Mouse (Mus musculus): ENCODE measurements at regions not wholly inside any gene's neighbourhood (a gene's known extent, or its start where the extent isn't known, plus 50 kb on each side); places are given as distances from the start of the nearest gene placed in this dataset.
A peak's percentile ranks its signal among the peaks of the same experiment; 100 is the strongest.

DNA sequence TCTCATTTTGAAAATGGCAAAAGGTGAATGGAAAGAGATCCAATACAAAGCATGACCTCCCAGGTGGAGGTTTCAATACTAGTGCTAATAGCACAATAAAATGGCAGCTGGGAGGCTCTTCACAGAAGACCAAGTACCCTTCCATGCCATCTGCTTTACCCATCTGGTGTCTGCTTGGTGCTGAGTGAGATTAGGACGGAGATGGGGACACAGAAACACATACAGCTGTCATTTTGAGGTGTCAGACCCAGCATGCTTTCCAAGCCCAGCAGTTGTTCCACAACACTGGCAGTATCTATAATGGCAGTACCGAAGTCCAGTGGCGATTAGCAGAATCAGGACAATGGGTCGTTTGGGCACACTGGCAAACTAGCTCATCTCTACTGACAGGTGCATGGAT, 118.9 kb upstream of the 1700064H15Rik start:
- H3K9me3 ChIP-seq (ENCODE audit: control insufficient read depth, low read length) = no peaks in the 10 kb centered on the region
- H3K4me3 ChIP-seq (replicated peaks; ENCODE audit: low read length) = no peak overlapping the region
- no peak overlapping the region for H3K9ac ChIP-seq
- DNase-seq (ENCODE audit: low spot score) (no peak), ATAC-seq (ENCODE audit: low FRiP score) (no peak)
- H3K27me3 ChIP-seq (ENCODE audit: control insufficient read depth, insufficient read depth, low read length) = no peaks in the 10 kb centered on the region
- no peak overlapping the region for H3K4me2 ChIP-seq (replicated peaks)
- WGBS = 79% methylated on average over 4 of the region's 4 CpGs
- no peak overlapping the region for H3K27ac ChIP-seq
- no peaks in the 10 kb centered on the region for H3K36me3 ChIP-seq (replicated peaks; ENCODE audit: control insufficient read depth, insufficient read depth)
- H3K4me1 ChIP-seq (replicated peaks; ENCODE audit: control insufficient read depth, insufficient read depth, low read length) = no peaks in the 10 kb centered on the region

DNA sequence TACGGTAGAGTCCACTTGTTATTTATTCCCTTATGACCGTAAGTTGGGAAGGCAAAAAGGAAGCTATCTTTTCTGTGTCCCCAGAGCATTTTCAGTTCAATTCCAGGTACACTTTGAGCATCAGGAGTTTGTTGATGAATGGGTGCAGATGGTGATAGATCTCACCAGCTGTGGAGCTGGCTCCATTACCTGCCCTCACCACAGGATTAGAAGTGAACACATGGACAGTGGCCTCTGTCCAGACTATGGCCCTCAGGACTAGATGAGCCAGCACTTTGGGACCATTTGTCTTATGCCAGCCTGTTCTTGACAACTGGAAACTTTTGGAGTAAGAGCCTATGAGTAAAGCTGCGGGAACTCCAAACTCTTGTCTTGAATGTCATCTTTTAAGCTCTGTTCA, 123.5 kb upstream of the 1700064H15Rik start:
- Histone ChIP-seq H3K4me1 (replicated peaks; ENCODE audit: control insufficient read depth, insufficient read depth, low read length) (no peaks in the 10 kb centered on the region), H3K36me3 (replicated peaks; ENCODE audit: control insufficient read depth, insufficient read depth) (no peaks in the 10 kb centered on the region), H3K4me2 (replicated peaks) (no peak overlapping the region), H3K27ac (no peak overlapping the region), H3K4me3 (replicated peaks; ENCODE audit: low read length) (no peak overlapping the region), H3K27me3 (ENCODE audit: control insufficient read depth, insufficient read depth, low read length) (no peaks in the 10 kb centered on the region), H3K9me3 (ENCODE audit: control insufficient read depth, low read length) (no peaks in the 10 kb centered on the region), H3K9ac (no peak overlapping the region)
- ATAC-seq (ENCODE audit: low FRiP score) (no peak), DNase-seq (ENCODE audit: low spot score) (no peak)
- WGBS = 93% methylated on average over 3 of the region's 3 CpGs

DNA sequence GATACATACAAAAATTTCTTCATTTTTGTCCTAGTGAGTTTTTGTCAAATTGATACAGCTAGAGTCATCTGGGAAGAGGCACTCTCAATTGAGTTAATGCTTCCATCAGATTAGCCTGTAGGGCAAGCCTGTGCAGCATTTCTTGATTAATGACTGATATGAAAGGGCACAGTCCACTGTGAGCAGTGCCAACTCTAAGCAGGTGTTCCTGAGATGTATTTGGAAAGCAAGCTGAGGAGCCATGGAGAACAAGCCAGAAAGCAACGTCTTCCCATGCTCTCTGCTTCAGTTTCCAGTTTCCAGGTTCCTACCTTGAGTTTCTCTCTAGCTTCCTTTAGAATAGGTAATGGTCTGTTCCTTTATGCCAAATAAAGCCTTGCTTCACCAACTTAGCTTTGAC, 125.5 kb upstream of the 1700064H15Rik start:
- no peaks in the 10 kb centered on the region for H3K27me3 ChIP-seq (ENCODE audit: control insufficient read depth, insufficient read depth, low read length)
- H3K4me3 ChIP-seq (replicated peaks; ENCODE audit: low read length) = no peak overlapping the region
- H3K4me2 ChIP-seq (replicated peaks) = no peak overlapping the region
- no peak overlapping the region for H3K9ac ChIP-seq
- no peak for ATAC-seq (ENCODE audit: low FRiP score)
- no peak for DNase-seq (ENCODE audit: low spot score)
- no peaks in the 10 kb centered on the region for H3K36me3 ChIP-seq (replicated peaks; ENCODE audit: control insufficient read depth, insufficient read depth)
- H3K27ac ChIP-seq = no peak overlapping the region
- no peaks in the 10 kb centered on the region for H3K4me1 ChIP-seq (replicated peaks; ENCODE audit: control insufficient read depth, insufficient read depth, low read length)
- WGBS = 63% methylated on average over 1 of the region's 1 CpGs
- H3K9me3 ChIP-seq (ENCODE audit: control insufficient read depth, low read length) = no peaks in the 10 kb centered on the region

DNA sequence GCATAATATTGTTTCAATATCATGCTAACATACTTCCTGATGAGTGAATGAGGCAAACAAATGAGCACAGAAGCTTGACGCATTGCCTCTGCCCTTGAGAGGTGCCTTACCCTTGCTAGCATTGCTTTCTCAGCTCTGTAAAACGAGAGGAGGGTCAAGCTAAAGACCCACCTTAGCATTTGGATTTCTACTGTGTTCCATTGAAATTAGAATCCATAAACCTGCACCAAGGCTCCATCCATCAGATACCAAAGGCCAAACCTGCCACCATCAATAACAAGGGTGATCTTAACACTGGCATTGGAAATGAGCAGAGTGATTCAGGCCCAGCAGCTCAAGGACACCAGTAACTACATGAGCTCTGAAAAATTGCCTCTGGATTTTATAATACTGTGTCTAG, 126.2 kb upstream of the 1700064H15Rik start:
- H3K9me3 ChIP-seq (ENCODE audit: control insufficient read depth, low read length) = 0 out of 2 replicates have a peak, but pooled peaks cover 3% of the 10 kb centered on the region
- H3K36me3 ChIP-seq (replicated peaks; ENCODE audit: control insufficient read depth, insufficient read depth) = no peaks in the 10 kb centered on the region
- 70% methylated on average over 2 of the region's 2 CpGs for WGBS
- H3K27me3 ChIP-seq (ENCODE audit: control insufficient read depth, insufficient read depth, low read length) = no peaks in the 10 kb centered on the region
- H3K4me1 ChIP-seq (replicated peaks; ENCODE audit: control insufficient read depth, insufficient read depth, low read length) = no peaks in the 10 kb centered on the region
- ATAC-seq (ENCODE audit: low FRiP score) = no peak
- no peak overlapping the region for H3K27ac ChIP-seq
- no peak overlapping the region for H3K4me3 ChIP-seq (replicated peaks; ENCODE audit: low read length)
- no peak overlapping the region for H3K9ac ChIP-seq
- no peak overlapping the region for H3K4me2 ChIP-seq (replicated peaks)
- DNase-seq (ENCODE audit: low spot score) = no peak

DNA sequence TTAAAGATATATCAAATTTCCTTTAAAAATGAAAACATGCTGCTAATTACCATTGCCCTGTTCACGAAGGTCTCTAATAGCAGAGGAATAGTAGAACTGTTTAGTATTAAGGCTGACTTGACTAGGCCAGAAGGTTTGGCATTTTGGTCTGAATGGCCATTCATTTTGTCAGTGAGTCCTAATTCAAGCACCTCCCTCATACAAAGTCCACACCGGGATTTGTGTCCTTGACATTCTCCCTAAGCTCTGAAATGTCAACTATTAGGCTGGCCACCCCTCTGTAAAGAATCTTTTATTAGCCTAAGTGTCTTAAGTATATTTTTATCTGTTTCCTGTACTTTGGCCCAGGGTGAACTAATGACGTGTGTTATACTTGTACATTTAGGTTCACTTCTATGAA, 126.7 kb upstream of the 1700064H15Rik start:
- no peak overlapping the region for H3K4me2 ChIP-seq (replicated peaks)
- H3K9ac ChIP-seq = no peak overlapping the region
- ATAC-seq (ENCODE audit: low FRiP score) (no peak), DNase-seq (ENCODE audit: low spot score) (no peak)
- H3K27me3 ChIP-seq (ENCODE audit: control insufficient read depth, insufficient read depth, low read length) = no peaks in the 10 kb centered on the region
- H3K9me3 ChIP-seq (ENCODE audit: control insufficient read depth, low read length) = 0 out of 2 replicates have a peak, but pooled peaks cover 3% of the 10 kb centered on the region
- no peak overlapping the region for H3K27ac ChIP-seq
- 84% methylated on average over 3 of the region's 3 CpGs for WGBS
- H3K36me3 ChIP-seq (replicated peaks; ENCODE audit: control insufficient read depth, insufficient read depth) = no peaks in the 10 kb centered on the region
- H3K4me3 ChIP-seq (replicated peaks; ENCODE audit: low read length) = no peak overlapping the region
- H3K4me1 ChIP-seq (replicated peaks; ENCODE audit: control insufficient read depth, insufficient read depth, low read length) = no peaks in the 10 kb centered on the region

DNA sequence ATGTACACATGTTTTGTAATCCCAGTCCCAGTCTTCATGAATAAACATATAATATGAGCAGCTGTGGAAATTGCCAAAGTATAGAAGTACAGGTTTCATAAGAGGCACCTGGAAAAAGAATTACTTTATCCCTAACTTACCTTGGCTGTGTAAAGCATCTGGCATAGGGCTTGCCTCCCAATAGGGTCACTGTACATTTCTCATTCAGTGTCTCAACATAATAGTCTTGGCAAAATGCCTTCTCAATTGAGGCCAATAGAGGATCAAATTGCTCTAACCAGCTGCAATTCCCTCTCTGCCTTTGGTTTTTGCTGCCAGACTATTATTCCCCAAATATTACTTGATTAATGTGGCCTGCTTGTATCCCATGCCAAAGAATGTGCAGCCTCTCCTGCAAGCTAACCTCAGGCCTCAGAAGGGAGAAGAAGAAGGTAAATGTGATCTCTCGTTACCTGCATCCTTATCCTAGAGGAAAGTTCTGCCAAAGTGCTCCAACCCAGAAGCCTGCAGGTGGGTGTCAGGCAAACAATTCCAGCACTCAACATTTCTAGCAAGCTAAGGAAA, 158.2 kb upstream of the Cp start:
- ATAC-seq (ENCODE audit: low FRiP score) (no peak), DNase-seq (ENCODE audit: low spot score) (peak; percentile 25)
- H3K4me3 ChIP-seq (replicated peaks; ENCODE audit: low read length) = no peak overlapping the region
- H3K4me1 ChIP-seq (replicated peaks; ENCODE audit: control insufficient read depth, insufficient read depth, low read length) = no peaks in the 10 kb centered on the region
- no peak overlapping the region for H3K9ac ChIP-seq
- H3K36me3 ChIP-seq (replicated peaks; ENCODE audit: control insufficient read depth, insufficient read depth) = no peaks in the 10 kb centered on the region
- H3K9me3 ChIP-seq (ENCODE audit: control insufficient read depth, low read length) = no peaks in the 10 kb centered on the region
- no peaks in the 10 kb centered on the region for H3K27me3 ChIP-seq (ENCODE audit: control insufficient read depth, insufficient read depth, low read length)
- no peak overlapping the region for H3K27ac ChIP-seq
- WGBS = 74% methylated on average over 1 of the region's 1 CpGs
- no peak overlapping the region for H3K4me2 ChIP-seq (replicated peaks)

DNA sequence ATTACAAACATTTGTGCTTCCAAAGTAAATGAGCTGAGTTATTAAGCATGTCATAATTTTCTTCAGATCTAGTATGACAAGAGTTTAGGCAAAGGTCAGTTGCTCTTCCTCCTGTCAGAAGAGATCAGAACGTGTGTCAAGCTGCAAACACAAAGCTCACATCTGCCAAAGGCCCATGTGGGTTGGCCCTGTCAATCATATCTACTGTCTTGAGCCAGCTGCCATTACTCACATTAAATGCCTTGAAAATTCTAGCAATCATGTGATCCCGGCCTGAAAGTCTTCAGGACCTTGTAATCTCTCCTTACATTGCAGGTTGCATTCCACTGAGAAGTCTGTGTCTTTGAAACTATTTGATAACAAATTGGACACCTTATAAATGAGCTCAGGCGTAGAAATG, 146.8 kb upstream of the Cp start:
- H3K9me3 ChIP-seq (ENCODE audit: control insufficient read depth, low read length) = no peaks in the 10 kb centered on the region
- no peaks in the 10 kb centered on the region for H3K36me3 ChIP-seq (replicated peaks; ENCODE audit: control insufficient read depth, insufficient read depth)
- H3K9ac ChIP-seq = no peak overlapping the region
- no peak overlapping the region for H3K27ac ChIP-seq
- no peaks in the 10 kb centered on the region for H3K27me3 ChIP-seq (ENCODE audit: control insufficient read depth, insufficient read depth, low read length)
- WGBS = 76% methylated on average over 3 of the region's 3 CpGs
- no peak for DNase-seq (ENCODE audit: low spot score)
- no peak overlapping the region for H3K4me2 ChIP-seq (replicated peaks)
- no peak for ATAC-seq (ENCODE audit: low FRiP score)
- no peaks in the 10 kb centered on the region for H3K4me1 ChIP-seq (replicated peaks; ENCODE audit: control insufficient read depth, insufficient read depth, low read length)
- no peak overlapping the region for H3K4me3 ChIP-seq (replicated peaks; ENCODE audit: low read length)

DNA sequence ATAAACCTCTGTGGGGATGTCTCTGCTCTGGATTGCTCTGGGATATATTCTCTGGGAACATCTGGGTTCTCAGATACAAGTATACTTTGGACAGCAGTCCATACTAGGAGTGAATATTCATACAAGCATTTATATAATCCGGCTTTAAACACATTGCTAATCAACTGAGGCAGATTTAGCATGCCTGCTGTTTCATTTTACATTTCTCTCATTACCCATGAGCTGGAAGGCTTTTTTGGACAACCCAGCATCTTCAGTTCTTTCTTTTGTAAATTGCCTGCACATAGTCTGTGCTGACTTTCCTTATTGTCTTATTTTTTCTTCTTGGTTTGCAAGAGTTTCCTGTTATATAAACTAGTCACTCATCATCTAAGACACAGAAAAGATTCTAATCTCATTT, 131.9 kb upstream of the Cp start:
- H3K36me3 ChIP-seq (replicated peaks; ENCODE audit: control insufficient read depth, insufficient read depth) = no peaks in the 10 kb centered on the region
- DNase-seq (ENCODE audit: low spot score) (no peak), ATAC-seq (ENCODE audit: low FRiP score) (no peak)
- no peak overlapping the region for H3K4me2 ChIP-seq (replicated peaks)
- no peak overlapping the region for H3K9ac ChIP-seq
- no peak overlapping the region for H3K4me3 ChIP-seq (replicated peaks; ENCODE audit: low read length)
- H3K27ac ChIP-seq = no peak overlapping the region
- H3K27me3 ChIP-seq (ENCODE audit: control insufficient read depth, insufficient read depth, low read length) = no peaks in the 10 kb centered on the region
- no peaks in the 10 kb centered on the region for H3K4me1 ChIP-seq (replicated peaks; ENCODE audit: control insufficient read depth, insufficient read depth, low read length)
- WGBS = 89% methylated on average over 1 of the region's 1 CpGs
- no peaks in the 10 kb centered on the region for H3K9me3 ChIP-seq (ENCODE audit: control insufficient read depth, low read length)

DNA sequence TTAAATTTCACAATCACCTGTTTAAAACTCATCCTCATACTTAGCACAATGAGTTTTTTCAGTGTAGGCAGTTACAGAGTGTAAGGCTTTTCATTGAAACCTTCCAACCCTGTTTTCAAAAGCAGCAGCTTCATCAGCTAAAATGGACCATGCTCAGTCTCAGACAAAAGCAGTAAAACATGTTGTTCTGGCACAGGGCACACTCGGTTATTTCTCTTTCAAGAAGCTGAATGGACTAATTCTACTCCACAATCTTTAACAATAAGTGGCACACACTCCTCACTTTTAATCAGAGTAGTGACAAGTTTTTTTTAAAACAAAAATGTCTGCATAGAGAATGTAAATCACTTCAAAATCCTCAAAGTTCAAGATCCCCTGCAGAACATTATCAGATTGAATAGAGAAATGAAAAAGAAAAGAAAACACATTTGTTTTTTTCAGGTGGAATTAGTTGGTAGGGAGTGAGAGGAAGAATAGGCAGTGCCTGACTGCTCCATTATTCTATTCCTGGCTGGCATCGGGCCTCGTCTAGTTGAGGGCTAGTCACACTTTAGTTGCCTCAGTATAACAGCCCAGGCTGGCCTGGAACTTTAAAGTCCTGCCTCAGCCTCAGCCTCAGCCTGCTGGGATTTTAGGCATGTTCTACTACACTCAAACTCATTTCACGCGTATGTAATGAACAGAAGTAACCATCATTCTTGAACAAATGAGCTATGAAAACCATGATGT, 128.2 kb upstream of the Cp start:
- Histone ChIP-seq H3K9me3 (ENCODE audit: control insufficient read depth, low read length) (no peaks in the 10 kb centered on the region), H3K4me1 (replicated peaks; ENCODE audit: control insufficient read depth, insufficient read depth, low read length) (no peaks in the 10 kb centered on the region), H3K27ac (no peak overlapping the region), H3K9ac (no peak overlapping the region), H3K4me3 (replicated peaks; ENCODE audit: low read length) (no peak overlapping the region), H3K4me2 (replicated peaks) (no peak overlapping the region), H3K36me3 (replicated peaks; ENCODE audit: control insufficient read depth, insufficient read depth) (no peaks in the 10 kb centered on the region), H3K27me3 (ENCODE audit: control insufficient read depth, insufficient read depth, low read length) (no peaks in the 10 kb centered on the region)
- no peak for DNase-seq (ENCODE audit: low spot score)
- ATAC-seq (ENCODE audit: low FRiP score) = no peak
- 61% methylated on average over 5 of the region's 5 CpGs for WGBS

DNA sequence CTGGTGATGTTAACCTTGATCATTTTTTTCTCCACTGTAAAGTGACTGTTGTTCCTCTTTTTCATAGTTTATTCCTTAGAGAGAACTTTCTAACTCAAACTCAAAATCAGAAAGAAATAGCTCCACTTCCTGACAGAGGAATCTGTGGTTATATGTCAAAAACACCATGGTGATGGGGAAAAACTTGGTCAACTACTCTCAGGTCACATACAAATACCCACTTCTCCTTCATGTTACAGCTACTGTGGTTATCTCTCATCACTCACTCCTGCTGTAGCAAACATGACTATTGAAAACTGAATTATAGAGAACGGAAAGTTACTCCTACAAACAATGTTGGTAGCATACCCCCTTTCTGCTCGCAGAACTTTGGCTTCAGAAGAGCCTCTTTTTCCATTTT, 127.1 kb upstream of the Cp start:
- Histone ChIP-seq H3K27ac (no peak overlapping the region), H3K36me3 (replicated peaks; ENCODE audit: control insufficient read depth, insufficient read depth) (no peaks in the 10 kb centered on the region), H3K4me2 (replicated peaks) (no peak overlapping the region), H3K4me1 (replicated peaks; ENCODE audit: control insufficient read depth, insufficient read depth, low read length) (no peaks in the 10 kb centered on the region), H3K9me3 (ENCODE audit: control insufficient read depth, low read length) (no peaks in the 10 kb centered on the region), H3K27me3 (ENCODE audit: control insufficient read depth, insufficient read depth, low read length) (no peaks in the 10 kb centered on the region), H3K9ac (no peak overlapping the region), H3K4me3 (replicated peaks; ENCODE audit: low read length) (no peak overlapping the region)
- ATAC-seq (ENCODE audit: low FRiP score) (no peak), DNase-seq (ENCODE audit: low spot score) (no peak)
- WGBS = 99% methylated on average over 2 of the region's 2 CpGs

Measured in hindbrain, embryonic 14.5 days (tissue).